Mouse (Mus musculus): Measurements from ENCODE around the gene Dennd2a.

GRCm38 (mm10) chr6:39426725-39427124 is 130.9 kb downstream of the Dennd2a start:
- TF ChIP-seq POLR2A (IDR thresholded peaks at IDR 0.05; ENCODE audit: borderline replicate concordance, low read depth, low read length) (no peak), CTCF (IDR thresholded peaks at IDR 0.05; ENCODE audit: low read depth, low read length) (no peak)
